Mouse (Mus musculus) kidney, postnatal 14 days (tissue): ENCODE data around the gene Gna15.
A peak's percentile ranks its signal among the peaks of the same experiment; 100 is the strongest.

Experiments used
- DNase-seq: peaks from one replicate; pipeline ENCODE4 v3.0.0; 2022; ENCODE audit warnings: mixed read lengths

Gna15 gene

DNA sequence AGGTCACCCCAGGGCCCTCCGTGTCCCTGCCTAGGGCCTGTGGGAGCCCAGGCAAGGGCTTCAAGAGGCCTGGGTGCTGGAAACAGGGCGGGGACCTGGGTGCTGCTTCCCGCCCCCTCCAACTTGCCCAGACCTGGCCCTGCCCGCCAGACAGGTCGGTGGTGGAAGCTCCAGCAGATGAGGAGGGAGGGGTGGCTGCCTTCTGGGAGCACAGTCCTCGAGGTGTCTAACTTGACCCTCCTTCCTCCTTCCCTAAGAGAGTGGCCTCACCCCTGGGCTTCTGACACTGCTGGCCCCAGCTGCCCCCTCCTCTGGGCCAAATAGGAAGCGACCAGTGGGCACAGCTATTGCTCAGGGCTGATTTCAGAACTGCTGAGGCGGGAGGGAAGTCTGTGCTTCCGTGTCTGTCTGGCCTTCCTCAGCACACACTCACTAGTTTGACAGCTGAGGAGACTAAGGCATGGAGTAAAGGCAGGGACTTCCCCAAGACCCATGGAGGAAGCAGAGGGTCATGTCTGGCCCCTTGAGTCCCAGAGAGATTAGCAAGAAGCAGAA lies at the start of gene Gna15:
TSS of gene Gna15 (minus strand) at position 175 of the 555 bp plus-strand sequence.
- DNase-seq, result no peak

DNA sequence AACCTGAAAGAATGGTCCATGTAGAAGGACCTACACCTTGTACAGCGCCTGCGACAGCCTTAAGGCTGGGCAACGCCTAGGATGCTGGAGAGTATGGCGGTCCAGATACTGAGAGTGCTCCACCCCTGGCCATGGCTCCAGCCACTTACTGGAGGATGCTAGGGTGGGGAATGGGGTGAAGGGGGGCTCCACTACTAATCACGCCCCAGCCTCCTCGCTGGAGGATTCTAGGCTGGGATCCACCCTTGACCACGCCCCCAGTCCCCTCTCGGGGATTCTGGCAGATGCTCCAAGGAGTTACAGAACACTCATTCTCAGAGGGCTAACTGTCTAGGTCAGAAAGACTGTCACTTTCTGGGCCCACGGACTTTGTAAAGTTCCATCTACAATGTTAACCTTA lies 49.0 kb upstream of the Gna15 start:
- peak; percentile 64 for DNase-seq

DNA sequence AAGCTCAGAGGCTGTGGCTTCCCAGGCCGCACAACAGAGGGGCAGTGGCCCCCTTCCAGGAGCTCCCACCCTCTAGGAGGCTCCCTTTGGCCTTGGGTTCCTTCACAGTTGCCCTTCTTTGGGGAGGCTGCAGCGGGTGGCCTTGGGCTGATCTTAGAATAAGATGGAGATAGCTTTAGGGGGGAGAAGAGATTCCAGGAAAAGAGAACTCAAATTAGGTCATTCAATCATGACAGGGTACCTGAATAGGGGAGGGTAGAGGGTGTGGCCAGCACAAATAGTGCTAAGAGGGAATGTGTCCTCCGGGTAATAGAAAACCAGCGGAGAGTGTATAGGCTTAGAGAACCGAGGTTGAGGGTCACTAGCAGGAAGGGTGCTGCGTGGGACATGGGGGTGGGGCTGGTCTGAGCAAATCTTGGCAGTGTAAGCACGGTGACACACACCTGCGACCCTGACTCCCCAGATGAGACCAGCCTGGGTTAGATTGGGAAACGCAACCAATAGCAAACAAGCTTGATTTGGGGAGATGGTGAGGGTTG lies 48.2 kb upstream of the Gna15 start:
- peak; percentile 39 for DNase-seq

GRCm38 (mm10) chr10:81571501-81571876 lies 47.5 kb upstream of the Gna15 start:
- peak; percentile 99 for DNase-seq

DNA sequence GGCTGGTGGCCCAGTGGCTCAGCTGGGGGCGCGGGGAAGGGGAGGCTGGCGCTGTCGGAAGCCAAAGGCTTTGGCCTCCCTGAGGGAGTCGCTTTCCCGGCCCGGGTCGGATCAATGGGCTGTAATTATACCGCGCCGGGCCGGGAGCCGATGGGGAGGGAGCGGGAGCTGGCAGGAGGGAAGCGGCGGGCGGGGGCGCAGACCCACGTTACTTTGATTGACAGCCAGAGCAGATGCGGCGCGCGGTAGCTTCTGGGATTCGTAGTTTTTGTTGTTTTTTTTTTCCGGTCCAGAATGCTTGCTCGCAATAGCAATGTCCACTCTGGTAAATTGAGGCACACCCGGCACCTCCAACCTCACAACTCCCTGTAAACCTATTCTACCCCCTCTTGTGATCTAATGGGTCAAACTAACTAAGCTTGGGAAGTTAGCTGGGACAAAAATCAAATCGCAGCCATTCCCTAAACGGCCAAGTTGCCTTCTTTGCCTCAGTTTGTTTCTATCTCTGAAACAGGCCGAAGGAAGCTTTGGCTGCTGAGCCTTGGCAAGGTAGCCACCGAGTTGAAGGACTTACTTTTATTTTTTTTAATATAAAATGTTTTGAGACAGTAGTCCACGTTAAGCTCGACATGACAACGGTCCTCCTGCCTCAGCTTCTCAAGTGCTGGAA lies 46.9 kb upstream of the Gna15 start:
- DNase-seq, result peak; percentile 98

GRCm38 (mm10) chr10:81570238-81570800 lies 46.3 kb upstream of the Gna15 start:
- DNase-seq, result no peak

DNA sequence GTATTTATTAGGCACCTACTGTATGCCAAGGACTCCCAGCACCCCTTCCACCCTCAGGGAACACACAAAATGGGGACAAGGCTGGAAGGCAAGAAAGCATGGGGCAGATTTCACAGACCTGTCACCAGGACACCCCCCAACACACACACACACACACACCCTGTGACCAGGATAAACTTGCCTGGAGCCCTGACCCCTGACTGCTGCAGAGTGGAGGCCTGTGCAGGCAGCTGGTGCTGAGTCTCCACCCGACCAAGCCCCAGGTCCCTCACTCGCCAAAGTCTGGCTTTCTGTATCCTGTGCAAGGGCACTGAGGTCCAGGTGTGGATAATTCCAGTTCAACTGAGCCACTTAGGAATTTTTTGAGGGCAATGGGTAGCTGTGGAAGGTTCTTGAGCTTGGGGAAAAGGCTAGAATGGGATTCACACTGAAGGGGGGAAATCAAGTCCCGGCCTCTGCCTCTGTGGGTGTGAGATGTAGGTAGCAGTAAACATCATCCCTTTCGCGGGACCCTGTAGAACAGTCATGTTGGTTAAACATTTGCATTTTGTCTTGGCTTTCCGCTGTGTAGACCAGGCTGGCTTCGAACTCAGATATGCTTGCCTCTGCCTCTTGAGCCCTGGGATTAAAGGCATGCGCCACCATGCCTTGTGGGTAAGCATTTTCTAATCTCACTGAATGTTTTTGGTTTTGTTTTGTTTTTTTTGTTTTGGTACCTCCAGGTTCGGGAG lies 45.6 kb upstream of the Gna15 start:
- DNase-seq, result no peak

GRCm38 (mm10) chr10:81568381-81569191 lies 44.6 kb upstream of the Gna15 start:
- peak; percentile 86 for DNase-seq

GRCm38 (mm10) chr10:81565257-81566228 lies 41.5 kb upstream of the Gna15 start:
- no peak for DNase-seq

GRCm38 (mm10) chr10:81564734-81565133 lies 40.7 kb upstream of the Gna15 start:
- peak; percentile 63 for DNase-seq

- peak; percentile 81 for DNase-seq
Measured at GRCm38 (mm10) chr10:81564216-81564615, 40.2 kb upstream of the Gna15 start.

DNA sequence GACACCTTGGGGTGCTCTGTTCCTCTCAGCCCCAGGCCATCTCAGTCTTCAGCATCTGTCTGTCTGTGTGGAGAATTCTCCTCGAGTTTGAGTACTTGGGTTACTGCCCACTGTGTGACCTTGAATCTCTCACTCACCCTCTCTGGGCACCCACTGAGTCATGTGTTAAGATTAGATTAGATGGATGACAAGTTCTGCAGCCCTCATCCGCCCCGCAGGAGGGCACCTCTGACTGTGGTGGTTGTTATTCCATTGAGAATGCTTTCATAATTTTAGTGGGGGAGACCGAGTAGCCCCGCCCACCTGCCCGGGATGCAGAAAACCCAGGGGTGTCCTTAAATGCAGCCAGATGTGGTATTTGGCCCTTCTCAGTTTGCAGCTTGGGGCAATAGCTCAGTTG lies 39.5 kb upstream of the Gna15 start:
- DNase-seq, result no peak

DNA sequence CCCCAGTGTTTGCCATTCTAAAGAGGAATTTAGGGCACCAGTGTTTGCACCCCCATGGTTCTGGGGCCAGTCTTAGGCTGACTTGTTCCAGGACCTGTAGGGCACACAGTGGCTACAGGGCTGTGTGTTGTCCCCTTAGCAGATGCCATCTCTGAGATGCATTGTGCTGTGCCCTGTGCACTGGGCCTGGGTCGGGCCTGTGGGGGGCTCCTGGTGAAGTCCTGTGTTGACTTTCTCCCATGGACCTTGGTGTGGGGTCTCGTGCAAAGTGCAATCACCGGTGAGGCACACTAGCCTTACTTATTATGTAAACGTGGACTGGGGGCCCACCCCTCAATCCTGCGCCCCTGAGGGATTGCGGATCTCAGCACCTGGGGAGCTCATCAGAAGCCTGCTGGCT lies 38.4 kb upstream of the Gna15 start:
- no peak for DNase-seq

GRCm38 (mm10) chr10:81560719-81561459 lies 36.9 kb upstream of the Gna15 start:
- peak; percentile 70 for DNase-seq

GRCm38 (mm10) chr10:81559627-81560539 lies 35.9 kb upstream of the Gna15 start:
- DNase-seq, result peak; percentile 77

- DNase-seq, result peak; percentile 92
Measured at GRCm38 (mm10) chr10:81559163-81559626, 35.2 kb upstream of the Gna15 start, which contains the start of gene Aes. Gene Aes, plus strand, starts transcription at chr10:81559488.

- no peak for DNase-seq
Measured at GRCm38 (mm10) chr10:81557491-81557890, 33.5 kb upstream of the Gna15 start.

GRCm38 (mm10) chr10:81556282-81556681 lies 32.3 kb upstream of the Gna15 start:
- DNase-seq, result no peak
